Mouse (Mus musculus) ZHBTc4 (cell line): ENCODE results near the gene Ltf.

Experiments used
- DNase-seq: peaks from one replicate; pipeline ENCODE4 v3.0.0-alpha.2; 2011; ENCODE audit warnings: low read depth, low spot score

Ltf gene

GRCm38 (mm10) chr9:111039966-111040365, 20.9 kb downstream of the Ltf start:
- no peak for DNase-seq

DNA sequence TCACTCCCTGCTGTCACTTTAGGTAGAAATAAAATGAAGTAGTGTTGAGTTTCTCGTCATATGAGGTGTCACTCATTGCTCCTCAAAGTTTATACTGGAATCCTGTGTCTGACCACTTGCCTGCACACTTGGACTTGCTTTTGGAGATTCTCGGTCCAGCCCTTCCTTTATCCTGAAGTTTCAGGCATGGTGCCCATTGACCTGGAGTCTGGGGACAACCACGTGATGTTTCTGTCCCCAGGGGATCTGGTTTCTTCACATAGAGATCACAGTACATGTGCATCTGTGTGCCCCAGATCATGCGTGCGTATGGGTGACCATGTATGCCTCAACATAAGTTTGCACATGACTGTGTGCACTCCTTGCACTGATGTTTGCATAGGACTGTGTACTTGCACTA, 23.2 kb downstream of the Ltf start:
- DNase-seq: no peak

DNA sequence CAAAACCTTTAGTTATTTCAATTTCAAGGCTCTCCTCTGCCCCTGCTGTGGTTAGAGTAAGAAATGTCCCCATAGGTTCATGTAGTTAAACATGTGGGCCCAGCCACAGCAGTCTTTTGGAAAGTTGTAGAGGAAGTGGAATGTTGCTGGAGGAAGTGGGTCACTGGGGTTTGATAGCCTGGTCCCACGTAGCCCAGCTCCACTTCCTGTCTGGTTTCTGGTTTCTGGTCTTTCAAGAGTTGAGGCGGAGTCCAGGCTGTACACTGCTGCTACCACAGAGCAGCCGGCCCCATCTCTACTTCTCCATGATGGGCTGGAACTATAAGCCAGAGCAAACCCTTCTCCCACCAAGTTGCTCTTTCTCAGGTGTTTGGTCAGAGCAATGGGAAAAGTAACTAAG, 27.2 kb downstream of the Ltf start:
- DNase-seq: no peak

DNA sequence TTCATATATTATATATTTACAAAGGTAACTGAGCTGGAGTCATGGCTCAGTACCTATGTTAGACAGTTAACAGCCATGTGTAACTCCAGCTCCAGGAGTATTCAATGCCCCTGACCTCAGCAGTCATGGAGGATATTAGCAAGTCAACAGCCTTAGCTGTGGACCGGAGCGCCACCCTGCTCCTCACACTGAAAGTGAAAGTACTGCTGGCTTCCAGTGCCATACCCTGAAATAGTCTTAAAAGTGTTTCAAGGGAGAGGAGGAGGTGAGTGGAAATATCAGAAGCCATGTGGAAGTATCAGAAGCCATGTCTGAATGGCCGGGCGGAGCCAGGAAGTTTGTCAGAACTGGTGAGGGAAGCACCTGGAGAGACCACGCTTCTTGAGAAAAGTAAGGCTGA, 28.2 kb downstream of the Ltf start:
- peak; percentile 21 for DNase-seq

DNA sequence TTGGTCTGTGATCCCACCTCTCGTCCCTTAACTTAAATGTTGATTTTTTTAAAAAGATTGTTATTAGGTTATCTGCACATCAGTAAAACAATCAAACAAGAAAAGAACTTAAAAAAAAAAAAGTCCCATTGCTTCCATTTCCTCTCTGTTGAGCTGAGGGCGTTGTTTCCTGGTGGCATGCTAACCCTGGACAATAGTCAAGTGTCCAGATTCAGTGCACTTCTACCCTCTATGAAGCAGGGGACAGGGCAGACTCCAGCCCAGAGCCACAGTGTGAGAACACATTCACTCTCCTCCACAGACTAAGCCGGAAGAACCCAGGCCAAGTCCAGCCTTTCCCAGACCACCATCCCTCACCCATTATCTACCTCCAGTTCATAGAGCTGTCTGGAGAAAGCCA, 29.4 kb downstream of the Ltf start:
- no peak for DNase-seq

DNA sequence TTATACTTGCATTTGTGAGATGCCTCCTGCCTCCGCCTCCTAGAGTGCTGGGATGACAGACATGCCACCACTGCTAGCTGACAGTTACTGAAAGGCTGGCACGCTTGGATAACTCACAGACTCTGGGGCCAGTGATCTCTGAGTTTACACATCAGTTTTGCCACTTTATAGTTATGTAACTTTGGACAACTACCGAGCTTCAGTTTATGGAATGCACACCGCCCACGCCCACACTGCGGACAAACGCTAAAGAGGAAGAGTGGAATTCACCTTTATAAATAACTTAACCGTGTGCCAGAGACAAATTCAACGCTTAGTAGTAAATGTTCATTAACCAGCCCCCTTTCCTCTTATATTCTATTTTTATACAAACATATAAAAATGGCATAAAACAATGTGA, 35.9 kb downstream of the Ltf start:
- no peak for DNase-seq

DNA sequence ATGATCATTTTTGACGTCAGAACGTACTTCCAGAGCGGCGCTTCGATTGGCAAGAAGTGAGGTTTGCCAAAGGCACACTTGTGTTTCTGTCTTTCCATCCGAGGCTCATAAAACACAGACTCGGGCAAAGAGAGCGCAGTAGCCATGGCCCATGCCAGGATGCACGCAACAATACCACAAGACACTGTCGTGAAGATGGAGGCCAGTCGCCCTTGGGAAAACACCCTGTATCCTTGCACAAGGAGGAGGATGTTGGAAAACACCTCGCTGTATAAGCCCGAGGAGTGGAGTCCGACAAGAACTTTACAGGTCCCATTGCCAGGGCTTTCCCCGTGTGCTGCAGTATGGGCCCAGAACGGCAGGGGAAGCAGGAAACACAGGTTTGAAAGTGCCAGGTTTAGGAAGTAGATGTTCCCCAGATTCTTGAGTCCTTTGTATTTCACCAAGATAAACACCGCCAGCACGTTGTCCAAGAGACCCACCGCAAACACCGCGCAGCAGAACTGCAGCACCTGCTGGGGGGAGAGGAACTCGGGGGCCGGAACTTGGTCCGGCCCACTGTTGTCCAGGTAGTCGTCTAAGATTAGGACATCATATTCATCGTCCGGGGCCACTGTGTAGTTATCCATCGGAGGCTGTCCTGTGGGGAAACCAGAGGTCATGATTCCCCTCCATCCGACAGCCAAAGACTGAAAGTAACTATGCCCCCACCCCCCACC, 36.9 kb downstream of the Ltf start:
- DNase-seq: peak; percentile 44

DNA sequence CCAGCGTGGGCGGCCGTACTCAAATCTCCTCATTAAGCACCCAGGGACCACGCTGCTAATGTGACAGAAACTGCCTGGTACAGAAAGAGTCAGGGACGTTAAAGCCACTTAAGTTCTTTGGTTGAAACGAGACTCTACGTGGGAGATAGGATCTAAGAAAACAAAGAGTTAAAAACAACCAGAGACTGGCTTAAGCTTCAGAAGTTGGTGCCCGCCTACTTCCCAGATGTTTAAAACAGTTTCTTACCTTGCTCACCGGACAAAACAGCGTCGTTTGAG, 37.4 kb downstream of the Ltf start:
- DNase-seq: no peak

DNA sequence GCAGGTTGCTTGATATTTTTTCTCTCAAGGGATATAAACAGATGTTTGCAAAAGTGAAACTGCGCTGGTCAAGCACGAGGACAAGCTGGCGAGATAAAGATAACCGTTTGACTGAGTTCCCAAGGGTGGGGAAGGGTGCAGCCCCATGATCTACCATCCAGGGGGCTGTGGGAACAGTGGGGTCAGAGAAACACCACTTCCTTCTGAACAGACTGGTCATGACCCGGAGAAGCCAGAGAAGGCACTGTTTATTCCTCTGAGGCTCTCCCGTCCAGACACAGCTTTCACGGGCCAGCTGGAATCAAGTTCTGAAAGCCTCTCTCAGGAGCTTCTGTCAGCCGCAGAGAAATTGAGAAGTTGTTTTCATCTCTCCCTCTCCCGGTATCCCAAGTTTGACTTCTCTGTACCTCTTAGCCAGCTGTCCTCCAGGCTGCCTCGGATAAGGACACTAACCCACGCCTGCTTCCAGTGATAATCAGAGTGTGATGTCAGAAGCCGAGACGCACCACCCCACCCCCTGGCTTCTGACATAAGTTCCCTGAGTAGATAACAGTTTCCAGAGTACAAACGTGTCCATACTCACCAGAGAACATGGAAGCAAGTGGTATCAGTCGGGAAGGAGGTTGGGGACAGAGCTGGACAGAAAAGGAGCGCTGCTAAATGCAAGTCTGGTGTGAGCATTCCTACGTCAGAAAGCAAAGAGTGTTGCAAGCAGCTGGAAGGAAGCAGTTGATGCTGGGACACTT, 37.9 kb downstream of the Ltf start, which contains the start of gene Ccrl2:
TSS of gene Ccrl2 (minus strand) at position 722 of the 746 bp plus-strand sequence.
- no peak for DNase-seq

DNA sequence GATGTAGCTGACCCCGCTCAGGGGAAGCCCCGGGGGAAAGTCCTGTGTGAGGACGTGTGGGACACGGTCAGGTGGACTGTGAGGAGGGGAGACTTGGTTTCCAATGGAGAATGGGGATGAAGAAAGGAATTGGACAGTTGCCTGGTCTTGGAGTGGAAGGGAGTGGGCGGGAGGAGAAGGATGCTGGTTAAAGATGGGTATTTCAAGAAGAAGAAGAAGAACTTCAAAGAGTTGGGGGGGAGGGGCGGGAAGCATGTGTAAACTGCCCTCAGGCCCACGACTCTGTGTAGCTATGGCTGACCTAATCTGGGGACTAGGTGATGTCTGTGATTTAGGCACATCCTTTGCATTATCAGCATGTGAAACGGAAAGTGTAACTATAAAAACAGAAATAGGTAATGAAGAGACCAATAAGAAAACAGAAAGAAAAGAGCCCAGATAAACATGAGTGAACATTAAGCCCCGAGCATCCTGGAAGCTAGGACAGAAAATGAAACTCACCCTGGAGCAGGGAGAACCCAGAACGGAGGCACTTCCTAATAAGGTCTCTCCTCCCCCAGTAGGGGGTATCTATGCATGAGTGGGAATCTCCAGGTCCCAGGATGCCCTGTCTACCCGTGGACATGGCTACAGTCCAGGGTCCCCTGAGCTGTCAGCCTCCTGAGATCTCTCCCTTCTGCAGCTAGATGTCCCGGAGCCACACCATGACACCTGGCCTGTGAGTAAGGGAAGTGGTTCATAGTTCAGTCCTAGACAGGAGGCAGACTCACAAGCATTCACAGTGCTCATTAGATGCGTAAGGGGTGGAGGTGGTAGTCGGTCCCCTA, 38.7 kb downstream of the Ltf start:
- DNase-seq: no peak

- DNase-seq: no peak
Observed at GRCm38 (mm10) chr9:111058943-111059556, 40.0 kb downstream of the Ltf start.

DNA sequence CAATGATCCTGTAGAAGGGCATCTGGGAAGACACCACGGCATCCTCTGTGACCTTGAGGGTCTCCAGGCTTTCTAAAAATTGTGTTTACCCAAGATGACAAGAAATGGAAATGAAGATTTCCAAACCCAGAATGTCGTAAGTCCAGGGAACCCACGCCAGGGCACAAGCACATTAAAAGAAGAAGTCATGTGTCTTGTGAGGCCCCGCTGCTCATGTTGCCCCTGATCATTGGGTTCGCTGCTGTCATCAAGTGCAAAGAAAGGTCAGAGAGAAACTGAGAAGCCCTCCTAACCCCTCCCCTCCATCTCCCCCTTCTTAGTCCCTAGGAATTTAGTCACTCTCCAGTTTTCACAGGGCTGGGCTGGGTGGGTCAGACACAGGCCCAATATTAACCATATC, 43.8 kb downstream of the Ltf start:
- no peak for DNase-seq

DNA sequence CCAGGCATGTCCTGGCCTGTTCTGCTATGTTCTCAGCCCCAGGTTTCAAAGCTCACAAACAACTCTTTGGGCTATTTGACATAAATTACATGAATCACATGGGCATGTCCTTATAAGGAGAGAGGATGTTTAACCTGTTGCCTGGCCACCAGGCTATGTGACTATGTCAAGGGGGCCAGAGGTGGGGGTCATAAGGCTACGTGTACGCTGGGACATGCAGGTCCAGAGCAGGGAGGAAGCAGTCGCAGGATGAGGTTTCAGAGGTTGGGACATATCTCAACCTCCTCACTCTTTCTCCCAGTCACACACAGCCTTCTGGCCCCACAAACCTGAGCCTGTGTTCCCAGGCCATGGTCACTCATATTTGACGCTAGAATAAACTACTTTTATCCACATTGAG, 48.0 kb downstream of the Ltf start:
- DNase-seq: no peak

DNA sequence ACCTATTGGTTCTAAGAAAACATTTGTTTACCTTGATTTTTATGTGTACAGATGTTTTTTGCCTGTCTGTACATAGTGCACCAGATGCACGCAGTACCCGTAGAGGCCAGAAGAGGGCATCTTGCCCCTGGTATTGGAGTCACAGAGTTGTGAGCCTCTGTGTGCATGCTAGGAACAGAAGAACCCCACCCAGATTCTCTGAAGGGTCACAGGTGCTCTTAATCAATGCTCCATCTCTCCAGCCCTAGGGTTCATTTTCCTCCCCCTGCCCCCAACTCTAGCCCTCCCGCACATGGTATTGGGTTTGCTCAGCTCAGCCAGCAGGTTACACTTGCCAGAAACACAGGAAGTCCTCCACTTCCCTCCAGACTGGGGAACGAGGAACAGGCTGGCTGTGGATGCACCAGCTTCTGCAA, 51.5 kb downstream of the Ltf start:
- DNase-seq: peak; percentile 83

DNA sequence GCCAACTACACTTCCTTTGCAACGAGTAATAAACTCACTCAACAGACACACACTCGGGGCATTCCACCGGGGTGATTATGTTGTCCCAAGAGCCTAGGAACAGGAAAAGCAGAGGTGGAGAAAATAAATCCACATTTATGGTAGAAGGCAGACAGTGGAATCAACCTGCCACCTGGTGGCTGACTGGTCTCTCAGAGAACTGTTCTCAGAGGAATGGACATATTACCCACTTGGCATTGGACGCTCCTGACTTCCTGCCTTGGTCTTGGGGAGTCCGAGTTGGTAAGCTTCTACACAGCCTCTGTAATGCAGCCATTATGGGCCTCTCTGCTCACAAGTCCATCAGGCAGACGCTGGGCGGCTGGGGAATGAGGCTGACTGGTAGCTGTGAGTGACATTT, 53.1 kb downstream of the Ltf start:
- peak; percentile 45 for DNase-seq

- DNase-seq: peak; percentile 50
Observed at GRCm38 (mm10) chr9:111072971-111073370, 53.9 kb downstream of the Ltf start.

- DNase-seq: peak; percentile 77
Observed at GRCm38 (mm10) chr9:111077745-111078144, 58.7 kb downstream of the Ltf start.

DNA sequence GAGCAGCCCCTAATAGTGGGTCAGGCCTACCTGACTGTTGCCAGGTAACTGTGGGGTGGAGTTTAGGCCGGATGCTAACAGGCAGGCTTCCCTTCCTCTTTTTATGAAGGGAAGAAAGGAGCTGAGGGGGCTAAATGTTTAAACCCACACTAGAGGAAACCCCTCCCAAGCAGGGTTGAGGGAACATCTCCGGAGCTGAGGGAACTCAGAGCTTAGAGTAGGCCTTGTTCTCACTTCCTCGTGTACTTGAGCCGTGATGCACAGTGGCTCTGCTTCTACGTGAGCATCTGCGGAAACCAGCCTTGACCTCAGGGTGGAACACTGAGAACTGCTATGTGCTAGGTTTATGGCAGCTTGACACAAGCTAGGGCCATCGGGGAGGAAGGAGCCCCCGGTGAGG, 61.7 kb downstream of the Ltf start:
- no peak for DNase-seq

DNA sequence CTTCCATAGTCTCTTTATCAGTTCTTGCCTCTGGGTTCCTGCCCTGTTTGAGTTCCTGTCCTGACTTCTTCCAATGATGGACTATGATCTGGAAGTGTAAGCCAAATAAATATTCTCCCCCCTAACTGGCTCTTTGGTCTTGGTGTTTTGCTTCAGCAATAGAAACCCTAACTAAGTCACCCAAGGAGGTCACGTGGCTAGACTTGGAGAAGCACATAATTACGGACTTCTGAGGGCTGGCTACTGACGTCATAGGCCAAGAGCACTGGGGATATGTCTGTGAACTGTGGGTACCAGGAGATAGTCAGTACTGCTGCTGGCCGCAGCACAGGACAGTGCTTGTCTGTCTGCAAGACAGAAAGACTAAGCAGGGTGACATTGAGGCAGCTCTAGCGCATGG, 62.7 kb downstream of the Ltf start:
- DNase-seq: no peak

- no peak for DNase-seq
Observed at GRCm38 (mm10) chr9:111085329-111085728, 66.3 kb downstream of the Ltf start.

DNA sequence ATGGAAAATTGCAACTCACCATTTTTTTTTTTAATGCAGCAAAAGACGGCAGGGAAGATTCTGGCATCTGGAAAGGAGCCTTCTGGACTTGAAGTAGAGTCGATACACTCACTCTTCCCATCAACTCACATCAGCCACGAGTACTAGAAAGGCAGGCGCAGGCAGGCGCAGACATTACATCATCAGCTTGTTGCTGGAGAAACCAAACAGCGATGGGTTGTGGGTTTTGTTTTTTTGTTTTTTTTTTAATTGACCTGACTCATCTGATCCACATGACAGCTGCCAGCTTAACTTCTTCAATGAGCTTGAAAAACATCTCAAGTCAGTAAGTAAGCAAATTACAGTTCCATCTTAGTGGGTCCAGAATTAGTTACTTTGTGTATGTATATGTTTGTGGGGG, 67.1 kb downstream of the Ltf start:
- DNase-seq: no peak

- no peak for DNase-seq
Observed at GRCm38 (mm10) chr9:111086995-111087606, 68.0 kb downstream of the Ltf start.
